Mouse (Mus musculus) intestine, postnatal 0 days (tissue): ENCODE results near the gene Pde1a. TPM values are rescaled to one million over a fixed set of nuclear protein-coding genes. Genes with fewer than 3 reads are reported as not detected.

ENCODE experiments used
- ATAC-seq: fragments of 200-750 bp; cut with Nextera tagmentation; 2 replicates; pipeline ENCODE4 v1.8.0; 2017; ENCODE audit warnings: mild to moderate bottlenecking, moderate TSS enrichment, moderate library complexity
- H3K27ac ChIP-seq: fragments of 300-500 bp; sonication (generic); 2 replicates; pipeline ENCODE4 v1.5.1; 2014; ENCODE audit warnings: mild to moderate bottlenecking, low read depth, low read length, moderate library complexity
- H3K27me3 ChIP-seq: fragments of 300-500 bp; sonication (generic); replicated peaks from 2 replicates; pipeline ENCODE4 v1.6.1; 2014; ENCODE audit warnings: low read length, mixed read lengths; ENCODE audit not compliant: control insufficient read depth, insufficient read depth
- H3K36me3 ChIP-seq: fragments of 300-500 bp; sonication (generic); 2 replicates; pipeline ENCODE4 v1.6.1; 2014; ENCODE audit warnings: mild to moderate bottlenecking, moderate library complexity; ENCODE audit not compliant: control insufficient read depth, insufficient read depth
- H3K4me1 ChIP-seq: fragments of 300-500 bp; sonication (generic); replicated peaks from 2 replicates; pipeline ENCODE4 v1.6.1; 2014; ENCODE audit warnings: antibody characterized with exemption, low read length, mixed read lengths; ENCODE audit not compliant: control insufficient read depth, insufficient read depth
- H3K4me2 ChIP-seq: fragments of 300-500 bp; sonication (generic); replicated peaks from 2 replicates; pipeline ENCODE4 v1.6.1; 2014; ENCODE audit warnings: low read depth, mild to moderate bottlenecking, moderate library complexity
- H3K4me3 ChIP-seq: fragments of 300-500 bp; sonication (generic); 2 replicates; pipeline ENCODE4 v1.5.1; 2014; ENCODE audit warnings: low read depth, low read length
- H3K9ac ChIP-seq: fragments of 300-500 bp; sonication (generic); 2 replicates; pipeline ENCODE4 v1.6.1; 2014; ENCODE audit warnings: mild to moderate bottlenecking, low read depth, low read length
- H3K9me3 ChIP-seq: fragments of 300-500 bp; sonication (generic); 2 replicates; pipeline ENCODE4 v1.6.1; 2016; ENCODE audit warnings: mixed run types; ENCODE audit not compliant: control insufficient read depth
- CTCF ChIP-seq: sonication (generic); IDR thresholded peaks from 2 replicates; pipeline ENCODE4 v1.5.1; 2016; ENCODE audit warnings: low read depth, mild to moderate bottlenecking, control low read depth, antibody characterized with exemption, moderate library complexity
- WGBS: fragments of 180-500 bp; shearing (Covaris S2); extraction: QIAGEN DNeasy Blood & Tissue Kit; methylation state at CpG from one replicate; pipeline ENCODE4 v1.1.7; 2014; 5-methylcytosine and 5-hydroxymethylcytosine counted together
- polyA plus RNA-seq: library from polyadenylated mRNA; unstranded; fragments of >200 nt; fragmentation: Nextera tagmentation; extraction: Ambion mirVana; gene quantifications from 2 replicates; pipeline ENCODE4 v1.2.1, GENCODE M21; 2015

The Pde1a gene
- polyA plus RNA-seq, 1 experiment from 2014 or later, result 14.5 TPM

DNA sequence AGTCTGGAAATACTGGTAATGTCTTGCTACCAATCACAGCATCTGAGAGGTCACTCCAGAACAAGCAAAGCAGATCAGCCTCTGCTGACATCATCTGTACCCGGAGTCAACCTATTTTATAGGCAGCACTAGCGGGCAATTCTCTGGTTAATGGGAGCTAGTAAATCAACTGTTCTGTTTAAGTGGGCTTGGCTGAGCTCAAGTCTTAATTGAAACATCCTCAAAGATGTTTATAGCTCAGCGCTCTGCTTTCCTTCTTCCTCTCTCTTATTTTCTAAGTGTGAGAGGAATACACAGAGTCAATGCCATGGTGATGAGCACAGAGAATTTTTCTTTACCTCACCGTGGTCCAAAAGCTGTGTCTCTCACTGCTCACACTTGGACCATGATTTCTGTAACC is 208.8 kb downstream of the Pde1a start:
- H3K4me1 ChIP-seq, result no peaks in the 10 kb centered on the region
- H3K27me3 ChIP-seq, result no peaks in the 10 kb centered on the region
- no peak overlapping the region for H3K27ac ChIP-seq
- H3K36me3 ChIP-seq, result no peaks in the 10 kb centered on the region
- no peak overlapping the region for H3K9ac ChIP-seq
- no peak overlapping the region for H3K4me2 ChIP-seq
- WGBS, result 48% methylated on average over 4 of the region's 4 CpGs
- no peak for ATAC-seq
- no peaks in the 10 kb centered on the region for H3K9me3 ChIP-seq
- no peak overlapping the region for H3K4me3 ChIP-seq
- no peak for TF ChIP-seq CTCF

DNA sequence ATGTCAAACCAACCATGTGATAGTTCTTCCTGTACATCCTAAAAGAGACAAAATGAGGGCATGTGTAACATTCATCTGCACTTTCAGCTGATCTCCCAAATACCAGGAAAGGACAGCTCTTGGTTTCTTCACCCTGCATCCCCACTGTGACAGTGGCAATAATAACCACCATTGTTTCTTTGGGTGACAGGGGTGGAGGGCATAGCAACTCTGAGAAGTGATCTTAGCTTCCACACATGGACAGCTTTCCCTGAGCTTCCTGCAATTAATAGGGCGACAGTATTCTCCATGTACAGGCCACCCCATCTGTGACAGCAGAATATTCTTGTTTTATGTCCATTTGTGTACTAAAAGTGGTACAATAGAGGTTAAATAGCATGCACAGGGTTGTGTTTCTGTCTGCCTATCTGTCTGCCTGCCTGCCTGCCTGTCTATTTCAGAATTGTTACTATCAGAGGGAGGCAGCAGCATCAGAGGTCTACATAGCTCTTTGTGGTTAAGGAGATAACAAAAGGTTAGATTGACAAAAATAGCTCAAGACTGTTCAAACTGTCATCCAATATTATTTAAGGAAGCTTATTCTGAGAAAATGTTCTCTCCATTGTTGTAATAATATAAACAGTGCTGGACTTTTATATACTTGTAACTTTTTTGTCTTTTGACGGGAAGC is 227.3 kb downstream of the Pde1a start:
- Histone ChIP-seq H3K27me3 (no peaks in the 10 kb centered on the region), H3K9ac (no peak overlapping the region), H3K27ac (no peak overlapping the region), H3K9me3 (no peaks in the 10 kb centered on the region), H3K4me2 (no peak overlapping the region), H3K4me3 (no peak overlapping the region), H3K4me1 (no peaks in the 10 kb centered on the region), H3K36me3 (no peaks in the 10 kb centered on the region)
- TF ChIP-seq CTCF, result no peak
- WGBS, result 84% methylated on average over 2 of the region's 2 CpGs
- no peak for ATAC-seq

DNA sequence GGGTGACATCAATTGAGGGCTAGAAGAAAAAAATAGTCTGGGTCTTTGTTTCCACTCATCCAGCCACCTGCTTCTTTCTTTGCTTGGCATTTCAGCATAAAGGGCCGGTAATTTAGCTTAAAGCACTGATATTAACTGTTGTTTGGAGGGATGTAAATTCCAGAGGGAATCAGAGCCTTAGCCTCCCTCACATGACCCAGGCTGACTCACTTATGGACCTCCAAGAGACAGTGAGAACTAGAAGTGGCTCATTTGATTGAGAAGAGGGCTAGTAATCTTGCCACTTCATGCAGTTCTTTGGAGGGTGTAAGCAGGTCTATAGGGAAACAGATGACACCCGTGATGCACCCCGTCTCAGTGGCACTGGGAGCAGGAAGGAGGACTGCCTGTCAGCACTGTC is 230.7 kb downstream of the Pde1a start:
- no peak overlapping the region for H3K9ac ChIP-seq
- no peaks in the 10 kb centered on the region for H3K4me1 ChIP-seq
- no peaks in the 10 kb centered on the region for H3K27me3 ChIP-seq
- no peak overlapping the region for H3K4me2 ChIP-seq
- H3K36me3 ChIP-seq, result no peaks in the 10 kb centered on the region
- no peak for ATAC-seq
- H3K9me3 ChIP-seq, result no peaks in the 10 kb centered on the region
- no peak overlapping the region for H3K4me3 ChIP-seq
- TF ChIP-seq CTCF, result no peak
- no peak overlapping the region for H3K27ac ChIP-seq
- WGBS, result 58% methylated on average over 3 of the region's 3 CpGs

DNA sequence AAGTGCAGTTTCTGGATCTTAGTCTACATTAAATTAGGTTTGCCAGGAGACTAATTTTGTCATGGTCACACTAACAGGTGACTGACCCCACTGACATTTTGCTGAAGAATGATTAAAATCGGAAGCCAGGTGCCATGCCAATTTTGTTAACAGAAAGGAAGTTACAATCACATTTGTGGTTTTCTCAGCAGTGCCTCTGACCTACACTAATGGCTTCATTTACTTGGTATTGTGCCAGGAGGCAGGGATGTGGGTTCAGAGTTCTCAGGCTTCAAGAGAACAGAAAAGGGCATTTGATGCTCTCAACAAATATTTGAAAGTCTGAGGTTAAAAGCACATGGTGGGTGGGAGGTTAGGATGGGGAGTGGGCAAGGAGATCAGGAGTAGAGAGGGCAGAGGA is 236.4 kb downstream of the Pde1a start:
- no peak overlapping the region for H3K27ac ChIP-seq

DNA sequence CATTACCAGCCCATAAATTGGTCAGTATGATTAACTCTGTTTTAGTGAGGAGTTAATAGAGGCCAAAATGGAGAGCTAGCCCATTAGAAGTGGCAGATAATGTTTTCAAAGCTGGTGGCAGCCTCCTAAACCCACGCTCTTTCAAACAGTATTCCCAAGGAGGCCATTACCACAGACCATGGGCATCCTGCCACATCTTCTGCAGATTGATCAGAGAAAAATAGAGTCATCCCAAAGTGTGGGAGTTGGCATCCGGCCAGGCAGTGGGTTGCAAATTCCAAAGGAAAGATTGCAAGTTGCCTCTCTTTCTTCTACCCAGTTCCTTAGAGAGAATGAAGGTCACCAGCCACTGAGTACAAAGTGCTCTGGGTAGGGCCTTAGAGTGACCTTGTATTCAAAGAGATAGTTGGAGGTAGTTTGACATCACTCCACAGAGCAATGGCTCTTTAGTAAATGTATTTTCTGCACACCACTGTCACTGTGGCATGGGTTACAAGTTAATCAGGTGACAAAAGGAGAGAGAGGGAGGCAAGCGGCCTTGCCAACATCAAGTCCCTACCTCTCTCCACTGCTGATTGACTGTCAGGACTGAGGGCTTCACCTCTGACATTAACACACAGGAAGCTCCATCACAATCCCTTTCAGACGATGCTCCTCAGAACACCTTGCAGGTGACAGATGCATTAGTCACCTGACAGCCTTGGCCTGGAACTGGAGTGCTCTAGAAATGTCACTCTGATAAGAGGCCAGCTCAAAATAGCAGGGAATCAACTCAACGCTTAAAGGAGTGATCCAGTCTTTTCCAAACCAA is 237.3 kb downstream of the Pde1a start:
- H3K4me3 ChIP-seq, result no peak overlapping the region
- no peaks in the 10 kb centered on the region for H3K27me3 ChIP-seq
- H3K4me2 ChIP-seq, result no peak overlapping the region
- no peak for TF ChIP-seq CTCF
- H3K4me1 ChIP-seq, result no peaks in the 10 kb centered on the region
- ATAC-seq, result no peak
- no peak overlapping the region for H3K9ac ChIP-seq
- H3K36me3 ChIP-seq, result no peaks in the 10 kb centered on the region
- H3K9me3 ChIP-seq, result no peaks in the 10 kb centered on the region
- H3K27ac ChIP-seq, result no peak overlapping the region
- WGBS, result 78% methylated on average over 5 of the region's 5 CpGs

More for the DNA sequence above, 236.4 kb downstream of the Pde1a start:
- no peaks in the 10 kb centered on the region for H3K4me1 ChIP-seq
- H3K36me3 ChIP-seq, result no peaks in the 10 kb centered on the region
- no peak overlapping the region for H3K4me2 ChIP-seq
- H3K27me3 ChIP-seq, result no peaks in the 10 kb centered on the region
- no peak overlapping the region for H3K9ac ChIP-seq
- no peak overlapping the region for H3K4me3 ChIP-seq
- 76% methylated on average over 1 of the region's 1 CpGs for WGBS
- TF ChIP-seq CTCF, result no peak
- no peak for ATAC-seq
- no peaks in the 10 kb centered on the region for H3K9me3 ChIP-seq

DNA sequence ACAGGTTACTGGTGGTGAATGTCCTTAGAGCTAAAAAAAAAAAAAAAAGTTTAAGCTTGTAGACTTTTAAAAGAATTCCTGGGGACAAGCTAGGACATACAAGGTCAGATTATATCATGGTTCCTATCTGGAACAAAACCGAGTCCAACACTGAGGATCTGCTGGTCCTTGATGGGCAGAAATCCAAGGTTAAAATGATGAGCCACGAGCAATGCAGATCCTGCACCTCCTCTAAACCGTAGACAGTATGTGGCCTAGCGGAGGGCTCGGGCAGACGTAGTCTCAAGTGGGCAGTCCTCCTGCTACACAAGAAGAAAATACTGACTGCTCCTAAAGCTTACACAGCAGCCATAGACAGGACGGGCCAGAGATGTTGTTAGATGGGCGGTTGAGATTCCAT is 238.5 kb downstream of the Pde1a start:
- ATAC-seq, result no peak

More for the DNA sequence above, 238.5 kb downstream of the Pde1a start:
- no peaks in the 10 kb centered on the region for H3K36me3 ChIP-seq
- WGBS, result 70% methylated on average over 8 of the region's 8 CpGs
- H3K4me3 ChIP-seq, result no peak overlapping the region
- no peaks in the 10 kb centered on the region for H3K9me3 ChIP-seq
- no peak overlapping the region for H3K4me2 ChIP-seq
- H3K4me1 ChIP-seq, result no peaks in the 10 kb centered on the region
- no peak overlapping the region for H3K9ac ChIP-seq
- no peak for TF ChIP-seq CTCF
- H3K27me3 ChIP-seq, result no peaks in the 10 kb centered on the region
- no peak overlapping the region for H3K27ac ChIP-seq
